Mouse (Mus musculus) brain, adult 2 months (tissue): ENCODE data around the gene Ifi205.

Experiments
- DNase-seq: peaks from one replicate; pipeline ENCODE4 v3.0.0; 2011; ENCODE audit warnings: low read depth, low spot score

Gene Ifi205

DNA sequence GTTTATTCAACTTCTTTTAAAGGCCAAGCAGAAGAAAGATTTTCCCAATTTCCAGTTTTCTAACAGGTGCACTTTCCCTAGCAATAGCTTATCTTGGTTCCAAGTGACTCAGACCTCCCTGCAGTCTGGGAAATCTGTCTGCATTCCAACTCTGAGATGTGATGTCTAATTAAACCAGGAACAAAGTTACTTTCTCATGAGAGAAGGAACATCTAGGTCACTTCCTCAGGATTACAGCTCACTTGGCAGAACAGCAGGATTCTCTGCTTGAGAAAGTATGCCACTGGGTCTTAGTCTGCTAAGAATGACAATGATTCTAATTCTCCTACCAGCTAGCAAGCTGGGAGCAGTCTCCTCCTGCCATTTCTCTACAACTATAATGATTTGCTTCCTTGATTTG is 58.5 kb downstream of the Ifi205 start:
- peak; percentile 79 for DNase-seq
